Mouse (Mus musculus) thymus, adult 2 months (tissue): ENCODE data around the gene Cct8. TPM values are rescaled to one million over a fixed set of nuclear protein-coding genes. Genes with fewer than 3 reads are reported as not detected.

ENCODE experiments used
- DNase-seq: peaks from one replicate; pipeline ENCODE4 v3.0.0; 2021
- H3K27ac ChIP-seq: fragments of 200-500 bp; 2 replicates; pipeline ENCODE4 v1.5.1; 2012; ENCODE audit warnings: low read length, control low read depth; ENCODE audit not compliant: control insufficient read depth, insufficient read depth
- H3K27me3 ChIP-seq: fragments of 200-500 bp; 2 replicates; pipeline ENCODE4 v1.6.1; 2012; ENCODE audit warnings: mild to moderate bottlenecking, low read length, moderate library complexity, mixed read lengths; ENCODE audit not compliant: control insufficient read depth, insufficient read depth
- H3K36me3 ChIP-seq: fragments of 200-500 bp; 2 replicates; pipeline ENCODE4 v1.6.1; 2012; ENCODE audit warnings: mild to moderate bottlenecking, low read length, moderate library complexity; ENCODE audit not compliant: control insufficient read depth, insufficient read depth
- H3K4me1 ChIP-seq: fragments of 200-500 bp; replicated peaks from 2 replicates; pipeline ENCODE4 v1.6.1; 2012; ENCODE audit warnings: low read length; ENCODE audit not compliant: control insufficient read depth, insufficient read depth
- H3K4me3 ChIP-seq: fragments of 200-500 bp; 2 replicates; pipeline ENCODE4 v1.5.1; 2012; ENCODE audit warnings: mild to moderate bottlenecking, low read length, control low read depth, moderate library complexity; ENCODE audit not compliant: control insufficient read depth, insufficient read depth
- CTCF ChIP-seq: fragments of 200-500 bp; IDR thresholded peaks from 2 replicates; pipeline ENCODE4 v1.5.1; 2012; ENCODE audit warnings: mild to moderate bottlenecking, control low read depth, low read length, moderate library complexity, borderline replicate concordance; ENCODE audit not compliant: control insufficient read depth, poor library complexity, insufficient read depth; ENCODE audit errors: extremely low read depth
- POLR2A ChIP-seq: fragments of 200-500 bp; IDR thresholded peaks from 2 replicates; pipeline ENCODE4 v1.6.1; 2012; ENCODE audit warnings: mild to moderate bottlenecking, low read length, control low read depth, moderate library complexity; ENCODE audit not compliant: control insufficient read depth, poor library complexity, insufficient read depth; ENCODE audit errors: extremely low read depth
- whole genome bisulfite sequencing: fragments of 180-500 bp; shearing (Covaris S2); methylation state at CpG from one replicate; pipeline ENCODE4 v1.1.7; 2018; 5-methylcytosine and 5-hydroxymethylcytosine counted together
- polyA plus RNA-seq: library from polyadenylated mRNA; depleted of rRNA; stranded (reverse); fragments of >200 nt; gene quantifications from 2 replicates; pipeline ENCODE4 v1.2.3, GENCODE M21; 2012; rRNA removed

Cct8 gene
- polyA plus RNA-seq, 1 experiment = 36.1 TPM

DNA sequence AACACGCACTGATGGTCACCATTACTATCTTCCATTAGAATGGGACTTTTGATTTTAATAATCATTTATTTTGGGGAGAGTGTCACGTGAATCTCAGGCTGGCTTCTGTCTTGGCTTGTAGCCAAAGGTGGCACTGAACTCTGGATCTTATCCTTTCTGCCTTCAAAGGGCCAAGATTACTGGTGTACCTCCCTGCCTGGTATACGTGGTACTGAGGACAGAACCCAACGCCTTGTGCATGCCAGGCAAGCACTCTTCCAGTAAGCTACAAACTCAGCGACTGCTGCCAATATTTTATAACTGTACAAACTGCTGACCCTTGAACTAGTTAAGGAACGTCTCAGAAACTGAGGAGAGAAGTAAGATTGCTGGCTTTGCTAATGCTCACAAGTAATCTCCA is 60.7 kb downstream of the Cct8 start:
- H3K4me1 ChIP-seq = peaks cover 6% of the 10 kb centered on the region
- H3K36me3 ChIP-seq = no peaks in the 10 kb centered on the region
- TF ChIP-seq POLR2A (no peak), CTCF (no peak)
- H3K4me3 ChIP-seq = no peak overlapping the region
- no peak for DNase-seq
- no peak overlapping the region for H3K27ac ChIP-seq
- H3K27me3 ChIP-seq = no peaks in the 10 kb centered on the region
- 93% methylated on average over 6 of the region's 6 CpGs for WGBS

DNA sequence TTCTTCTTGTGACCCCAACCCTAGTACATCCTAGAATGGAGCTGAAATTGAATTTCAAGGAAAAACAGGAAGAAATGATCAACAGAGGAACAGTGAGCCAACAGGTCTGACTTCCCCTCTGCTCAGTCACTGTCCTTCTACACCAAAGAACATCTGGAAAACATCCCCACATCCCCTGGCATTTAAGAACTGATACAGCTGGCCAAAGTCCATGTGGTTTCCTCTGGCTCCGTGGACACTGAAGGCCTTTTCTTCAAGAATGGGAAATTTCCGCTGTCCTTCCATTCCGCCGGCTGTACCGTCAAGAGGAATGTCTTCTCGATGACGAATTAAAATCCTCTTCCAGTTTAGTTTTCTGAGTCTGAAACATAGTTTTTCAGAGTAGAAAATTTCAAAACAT is 61.4 kb downstream of the Cct8 start:
- H3K27me3 ChIP-seq = no peaks in the 10 kb centered on the region
- TF ChIP-seq POLR2A (no peak), CTCF (no peak)
- WGBS = 96% methylated on average over 7 of the region's 7 CpGs
- H3K4me1 ChIP-seq = peaks cover 4% of the 10 kb centered on the region
- no peak overlapping the region for H3K4me3 ChIP-seq
- no peaks in the 10 kb centered on the region for H3K36me3 ChIP-seq
- H3K27ac ChIP-seq = no peak overlapping the region
- DNase-seq = no peak

Other genes starting within 250 kb of the Cct8 start
- 8.3 and 8.4 TPM in 2 replicates for gene N6amt1, start 141.7 kb downstream of the Cct8 start, polyA plus RNA-seq
- gene Ltn1, start 63.3 kb downstream of the Cct8 start, polyA plus RNA-seq = 9.8 and 11.1 TPM in 2 replicates
- 9.3 and 9.5 TPM in 2 replicates for gene Rwdd2b, start 55.3 kb downstream of the Cct8 start, polyA plus RNA-seq
- 17.4 and 26.8 TPM in 2 replicates for gene Usp16, start 41.2 kb downstream of the Cct8 start, polyA plus RNA-seq
- 3.9 and 4.1 TPM in 2 replicates for gene Map3k7cl, start 57.5 kb upstream of the Cct8 start, polyA plus RNA-seq
- gene Bach1, start 203.1 kb upstream of the Cct8 start, polyA plus RNA-seq = 40.2 and 45.4 TPM in 2 replicates